Mouse (Mus musculus): ENCODE data around the gene Depp1. TPM values are rescaled to one million over a fixed set of nuclear protein-coding genes. Genes with fewer than 3 reads are reported as not detected.
A peak's percentile ranks its signal among the peaks of the same experiment; 100 is the strongest.

Gene Depp1
- total and polyA plus RNA-seq, 2 experiments from 2014 or later = 4.2 to 6.8 TPM

DNA sequence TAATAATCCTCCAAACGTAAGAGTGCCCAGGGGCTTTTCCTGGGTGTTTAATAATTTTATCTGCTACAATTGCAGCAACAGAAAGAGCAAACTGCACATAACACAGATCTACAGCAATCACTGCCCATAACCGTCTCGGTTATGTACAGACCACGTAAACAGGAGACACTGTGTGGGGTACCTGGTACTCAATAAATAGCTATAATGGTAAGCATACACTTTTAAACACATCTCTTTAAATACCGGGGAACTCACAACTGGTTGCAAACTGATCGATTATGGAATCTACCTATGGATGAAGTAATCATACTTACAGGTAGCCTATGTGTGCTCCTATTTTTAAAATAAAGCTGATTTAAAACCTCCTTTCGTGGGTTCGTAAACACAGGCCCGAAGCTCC is 22.3 kb upstream of the Depp1 start:
- H3K9me3 ChIP-seq (ENCODE audit: low read length) = no peaks in the 10 kb centered on the region
- peak overlapping the region; percentile 70 for H3K4me2 ChIP-seq (ENCODE audit: low read depth, low read length)
- 9% methylated on average over 9 of the region's 9 CpGs for WGBS
- ATAC-seq (no peak), DNase-seq (ENCODE audit: low spot score) (no peak)
- peak overlapping the region; percentile 99 for H3K9ac ChIP-seq (replicated peaks; ENCODE audit: low read length)
- H3K27ac ChIP-seq = peak overlapping the region; percentile 96
- no peak for TF ChIP-seq CTCF (IDR thresholded peaks at IDR 0.05; ENCODE audit: low read depth)
- H3K4me3 ChIP-seq (ENCODE audit: low read length) = peak overlapping the region; percentile 93
- no peaks in the 10 kb centered on the region for H3K4me1 ChIP-seq (ENCODE audit: insufficient read depth, low read length)
- no peaks in the 10 kb centered on the region for H3K27me3 ChIP-seq (ENCODE audit: insufficient read depth, low read length)
- peaks cover 4% of the 10 kb centered on the region; the same call in 1 of the 2 replicates for H3K36me3 ChIP-seq (ENCODE audit: insufficient read depth, low read length)

DNA sequence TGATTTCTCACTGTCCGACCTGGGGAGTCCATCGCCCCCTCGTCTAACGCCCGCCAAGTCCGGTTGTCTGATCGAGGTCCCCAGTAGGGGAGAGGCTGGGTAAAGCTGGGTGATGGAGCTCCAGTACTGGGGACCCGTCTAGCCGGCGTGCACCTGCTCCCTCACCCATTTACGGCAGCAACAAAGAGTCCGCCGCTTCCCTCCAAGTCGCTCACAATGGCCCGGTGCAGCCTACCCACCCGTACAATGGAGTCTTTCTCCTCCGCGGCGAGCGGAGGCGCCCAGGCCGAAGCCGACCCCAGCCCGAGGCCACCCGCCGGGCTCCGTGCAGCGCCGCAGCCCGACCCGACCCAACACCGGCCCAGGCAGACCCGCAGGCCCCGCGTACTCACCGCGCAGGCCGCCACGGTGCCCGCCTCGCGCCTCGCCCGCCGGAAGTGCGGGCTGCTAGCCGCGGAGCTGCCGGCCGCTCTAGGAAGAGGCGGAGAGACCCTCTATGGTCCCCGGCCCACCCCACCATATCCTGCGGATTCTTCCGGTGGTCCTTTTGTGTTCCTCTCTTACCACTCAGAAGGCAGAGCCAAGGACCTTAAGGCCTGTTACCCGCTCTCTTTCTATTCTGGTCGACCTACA is 21.8 kb upstream of the Depp1 start, which contains the start of gene Zfp422:
Gene Zfp422 (minus strand): TSS at position 461 of the 633 bp plus-strand sequence.
- TF ChIP-seq CTCF (IDR thresholded peaks at IDR 0.05; ENCODE audit: low read depth) = no peak
- Histone ChIP-seq H3K4me2 (ENCODE audit: low read depth, low read length) (peak within 1 kb of the TSS; percentile 70), H3K27ac (peak within 1 kb of the TSS; percentile 96), H3K4me1 (ENCODE audit: insufficient read depth, low read length) (no peaks in the 10 kb centered on the region), H3K4me3 (ENCODE audit: low read length) (peak within 1 kb of the TSS; percentile 93), H3K36me3 (ENCODE audit: insufficient read depth, low read length) (peaks cover 4% of the 10 kb centered on the region; the same call in 1 of the 2 replicates), H3K9ac (replicated peaks; ENCODE audit: low read length) (peak within 1 kb of the TSS; percentile 99), H3K9me3 (ENCODE audit: low read length) (no peaks in the 10 kb centered on the region), H3K27me3 (ENCODE audit: insufficient read depth, low read length) (no peaks in the 10 kb centered on the region)
- DNase-seq (ENCODE audit: low spot score) (peak; percentile 94), ATAC-seq (peak; percentile 96)
- WGBS = under 1% methylated on average over 56 of the region's 56 CpGs

DNA sequence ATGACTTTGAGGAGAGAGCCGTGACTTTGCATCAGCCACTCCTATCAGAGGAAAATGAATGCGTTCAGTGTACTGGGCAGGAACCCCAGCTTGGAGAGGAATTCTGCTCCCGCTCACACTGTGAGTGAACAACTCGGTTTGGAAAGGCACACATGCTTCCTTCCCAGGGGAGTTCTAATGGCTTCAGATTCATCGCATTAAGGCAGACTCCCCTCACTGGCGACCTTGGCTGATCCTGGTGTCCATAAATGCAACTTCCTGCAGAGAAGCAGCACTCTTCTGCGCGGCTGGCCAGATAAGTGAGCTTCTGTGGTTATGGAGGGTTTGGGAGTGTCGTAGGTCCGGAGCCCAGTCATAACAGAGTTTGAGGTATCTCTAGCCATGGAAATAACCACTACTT is 20.6 kb upstream of the Depp1 start:
- 71% methylated on average over 10 of the region's 10 CpGs for WGBS
- no peak for TF ChIP-seq CTCF (IDR thresholded peaks at IDR 0.05; ENCODE audit: low read depth)

DNA sequence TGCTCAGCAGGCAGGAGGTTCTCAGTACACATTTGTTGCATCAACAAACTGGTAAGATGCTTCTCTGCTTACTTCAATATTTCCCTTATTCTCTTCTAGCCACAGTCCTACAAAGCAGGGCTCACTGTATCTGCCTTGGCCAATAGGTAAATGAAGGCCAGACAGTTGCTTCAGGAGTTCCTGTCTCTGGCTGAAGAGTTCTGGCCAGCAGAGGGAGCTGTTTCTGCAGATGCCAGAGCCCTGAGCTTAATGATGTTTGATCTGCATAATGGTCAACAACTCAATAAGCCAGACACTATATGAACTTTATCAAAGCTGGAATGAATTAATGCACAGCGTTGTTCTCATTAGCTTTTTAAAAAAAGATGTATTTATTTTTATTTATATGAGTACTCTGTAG is 18.3 kb upstream of the Depp1 start:
- 49% methylated on average over 1 of the region's 1 CpGs for WGBS
- Histone ChIP-seq H3K27ac (no peak overlapping the region), H3K9ac (replicated peaks; ENCODE audit: low read length) (no peak overlapping the region), H3K4me2 (ENCODE audit: low read depth, low read length) (no peak overlapping the region), H3K4me1 (ENCODE audit: insufficient read depth, low read length) (no peaks in the 10 kb centered on the region), H3K27me3 (ENCODE audit: insufficient read depth, low read length) (no peaks in the 10 kb centered on the region), H3K4me3 (ENCODE audit: low read length) (no peak overlapping the region), H3K9me3 (ENCODE audit: low read length) (no peaks in the 10 kb centered on the region), H3K36me3 (ENCODE audit: insufficient read depth, low read length) (peaks cover 2% of the 10 kb centered on the region; the same call in 1 of the 2 replicates)
- DNase-seq (ENCODE audit: low spot score) (peak; percentile 80), ATAC-seq (no peak)
- peak; percentile 83 for TF ChIP-seq CTCF (IDR thresholded peaks at IDR 0.05; ENCODE audit: low read depth)

More for the DNA sequence above, 20.6 kb upstream of the Depp1 start:
- no peak overlapping the region for H3K4me2 ChIP-seq (ENCODE audit: low read depth, low read length)
- no peaks in the 10 kb centered on the region for H3K27me3 ChIP-seq (ENCODE audit: insufficient read depth, low read length)
- H3K36me3 ChIP-seq (ENCODE audit: insufficient read depth, low read length) = no peaks in the 10 kb centered on the region; the same call in 1 of the 2 replicates
- no peaks in the 10 kb centered on the region for H3K9me3 ChIP-seq (ENCODE audit: low read length)
- DNase-seq (ENCODE audit: low spot score) (no peak), ATAC-seq (no peak)
- H3K4me3 ChIP-seq (ENCODE audit: low read length) = no peak overlapping the region
- no peak overlapping the region for H3K9ac ChIP-seq (replicated peaks; ENCODE audit: low read length)
- H3K4me1 ChIP-seq (ENCODE audit: insufficient read depth, low read length) = no peaks in the 10 kb centered on the region
- no peak overlapping the region for H3K27ac ChIP-seq

DNA sequence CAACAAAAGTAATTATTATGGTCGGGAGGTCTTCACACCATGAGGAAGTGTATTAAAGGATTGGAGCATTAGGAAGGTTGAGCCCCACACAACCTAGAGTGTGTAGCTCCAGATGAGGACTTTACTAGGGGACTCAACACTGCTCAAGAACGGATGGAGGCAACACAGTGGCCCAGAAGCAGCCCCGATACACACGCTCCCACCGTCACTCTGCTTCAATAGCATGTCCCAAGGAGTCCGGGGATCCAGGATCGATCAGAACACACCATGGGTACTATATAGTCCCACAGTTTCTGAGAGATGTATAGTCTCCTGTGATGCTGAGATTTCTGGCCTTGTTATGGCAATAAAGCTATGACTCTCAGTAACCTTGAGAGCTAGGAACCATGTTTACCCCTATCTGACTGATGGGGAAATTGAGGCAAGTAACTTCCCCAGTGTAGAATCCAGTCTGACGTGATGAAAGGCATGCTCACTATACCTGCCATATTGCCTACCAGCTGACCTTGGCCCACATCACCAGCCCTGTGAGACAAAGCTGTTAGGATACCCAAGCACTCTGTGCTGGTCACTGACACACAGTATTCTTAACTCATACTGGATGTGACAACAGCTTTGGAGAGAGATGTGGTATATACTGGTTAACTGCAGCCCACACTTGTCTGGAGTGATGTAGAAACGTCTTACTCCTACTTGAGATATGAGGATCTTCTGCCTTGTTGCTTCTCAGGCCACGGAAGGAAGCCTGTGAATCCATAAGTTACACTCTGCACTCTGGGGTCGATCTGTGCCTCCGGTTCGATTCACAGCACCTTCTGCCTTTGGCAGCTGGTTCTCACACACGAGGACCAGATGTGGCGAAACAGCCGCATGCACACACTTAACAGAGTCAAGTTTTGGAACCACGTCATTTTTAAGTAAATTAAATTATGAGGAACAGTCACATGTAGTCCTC is 16.4 kb upstream of the Depp1 start:
- Histone ChIP-seq H3K4me2 (ENCODE audit: low read depth, low read length) (no peak overlapping the region), H3K27ac (no peak overlapping the region), H3K27me3 (ENCODE audit: insufficient read depth, low read length) (no peaks in the 10 kb centered on the region), H3K9ac (replicated peaks; ENCODE audit: low read length) (no peak overlapping the region), H3K36me3 (ENCODE audit: insufficient read depth, low read length) (peaks cover 8% of the 10 kb centered on the region; the same call in 1 of the 2 replicates), H3K4me3 (ENCODE audit: low read length) (no peak overlapping the region), H3K4me1 (ENCODE audit: insufficient read depth, low read length) (no peaks in the 10 kb centered on the region), H3K9me3 (ENCODE audit: low read length) (no peaks in the 10 kb centered on the region)
- 91% methylated on average over 17 of the region's 17 CpGs for WGBS
- no peak for TF ChIP-seq CTCF (IDR thresholded peaks at IDR 0.05; ENCODE audit: low read depth)
- no peak for DNase-seq (ENCODE audit: low spot score)
- no peak for ATAC-seq

DNA sequence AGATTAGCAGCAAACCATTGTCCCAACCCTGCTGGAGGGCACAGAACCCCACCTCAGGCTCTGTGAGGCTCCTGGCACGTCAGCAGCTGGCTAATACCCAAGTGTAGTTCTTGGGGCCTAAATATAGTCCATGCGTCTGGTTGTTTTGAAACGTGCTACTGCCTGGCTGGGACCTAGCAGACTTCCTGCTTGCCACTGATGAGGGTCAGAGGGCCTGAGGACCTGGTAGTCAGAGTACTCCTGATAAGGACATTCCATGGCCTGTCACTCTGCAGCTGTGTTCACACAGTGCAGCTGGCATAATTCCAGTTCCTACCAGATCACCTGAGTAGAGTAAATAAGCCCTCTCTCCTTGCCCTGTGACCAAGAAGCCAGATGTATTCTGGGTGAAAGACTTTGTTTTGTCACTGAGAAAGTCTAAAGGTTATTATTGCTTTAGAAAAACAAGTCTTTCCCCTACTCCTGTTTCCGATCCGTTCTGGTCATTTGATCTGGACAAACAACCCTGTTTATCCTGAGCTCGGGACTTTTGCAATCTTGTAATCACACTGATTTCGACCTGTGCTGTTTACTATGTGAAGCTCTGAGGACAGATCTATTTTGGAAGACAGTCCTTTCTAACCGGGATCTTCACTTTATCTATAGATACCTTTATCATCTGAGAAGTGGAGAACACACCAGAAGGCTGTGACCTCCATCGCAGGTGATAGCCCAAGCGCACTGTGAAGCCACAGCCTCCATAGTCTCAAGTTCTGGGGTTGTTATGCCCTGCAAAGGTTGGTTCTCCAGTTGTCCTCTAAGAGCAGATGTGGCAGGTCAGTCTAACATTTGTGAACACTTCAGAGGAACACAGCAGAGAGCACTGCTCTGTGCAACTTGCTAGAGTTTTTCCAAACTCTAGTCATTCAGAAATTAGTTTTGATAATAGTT is 14.9 kb upstream of the Depp1 start:
- no peak for DNase-seq (ENCODE audit: low spot score)
- no peak overlapping the region for H3K4me2 ChIP-seq (ENCODE audit: low read depth, low read length)
- H3K4me3 ChIP-seq (ENCODE audit: low read length) = no peak overlapping the region
- H3K27ac ChIP-seq = 0 out of 2 replicates have a peak overlapping the region, but pooled peaks have one; percentile 2
- 67% methylated on average over 10 of the region's 10 CpGs for WGBS
- peaks cover 8% of the 10 kb centered on the region; the same call in 1 of the 2 replicates for H3K36me3 ChIP-seq (ENCODE audit: insufficient read depth, low read length)
- H3K9ac ChIP-seq (replicated peaks; ENCODE audit: low read length) = no peak overlapping the region
- no peaks in the 10 kb centered on the region for H3K27me3 ChIP-seq (ENCODE audit: insufficient read depth, low read length)
- ATAC-seq = 0 out of 2 replicates have a peak, but pooled peaks have one; percentile 13
- no peaks in the 10 kb centered on the region for H3K4me1 ChIP-seq (ENCODE audit: insufficient read depth, low read length)
- no peak for TF ChIP-seq CTCF (IDR thresholded peaks at IDR 0.05; ENCODE audit: low read depth)
- no peaks in the 10 kb centered on the region for H3K9me3 ChIP-seq (ENCODE audit: low read length)

Measured in hindbrain, postnatal 0 days (tissue).